Mouse (Mus musculus) lung, postnatal 14 days (tissue): ENCODE measurements around the gene Zc3h7b.

ENCODE experiments used
- DNase-seq: peaks from one replicate; pipeline ENCODE4 v3.0.0; 2021

Zc3h7b gene

GRCm38 (mm10) chr15:81797861-81798260 lies 53.0 kb downstream of the Zc3h7b start:
- no peak for DNase-seq

GRCm38 (mm10) chr15:81798421-81798820 lies 53.6 kb downstream of the Zc3h7b start:
- DNase-seq, result no peak

- DNase-seq, result no peak
These were observed 55.5 kb downstream of the Zc3h7b start for GRCm38 (mm10) chr15:81800391-81800790.

- DNase-seq, result peak; percentile 100
These were observed 57.4 kb downstream of the Zc3h7b start, which contains the start of gene Tef for GRCm38 (mm10) chr15:81802001-81802890. TSS of gene Tef (plus strand) at chr15:81802421.

- no peak for DNase-seq
These were observed 58.1 kb downstream of the Zc3h7b start for GRCm38 (mm10) chr15:81802941-81803351.

- DNase-seq, result no peak
These were observed 58.6 kb downstream of the Zc3h7b start for GRCm38 (mm10) chr15:81803425-81803951.

- DNase-seq, result no peak
These were observed 59.3 kb downstream of the Zc3h7b start for GRCm38 (mm10) chr15:81804172-81804571.

GRCm38 (mm10) chr15:81804883-81805282 lies 60.0 kb downstream of the Zc3h7b start:
- DNase-seq, result no peak

GRCm38 (mm10) chr15:81805624-81806023 lies 60.8 kb downstream of the Zc3h7b start:
- DNase-seq, result peak; percentile 68

- DNase-seq, result peak; percentile 68
These were observed 62.0 kb downstream of the Zc3h7b start for GRCm38 (mm10) chr15:81806621-81807404.

- DNase-seq, result no peak
These were observed 63.9 kb downstream of the Zc3h7b start for GRCm38 (mm10) chr15:81808799-81809198.

- DNase-seq, result no peak
These were observed 64.7 kb downstream of the Zc3h7b start for GRCm38 (mm10) chr15:81809550-81809949.

GRCm38 (mm10) chr15:81810150-81810549 lies 65.3 kb downstream of the Zc3h7b start:
- peak; percentile 91 for DNase-seq

- peak; percentile 99 for DNase-seq
These were observed 66.1 kb downstream of the Zc3h7b start for GRCm38 (mm10) chr15:81810671-81811598.

- no peak for DNase-seq
These were observed 66.7 kb downstream of the Zc3h7b start for GRCm38 (mm10) chr15:81811599-81811996.

- no peak for DNase-seq
These were observed 67.4 kb downstream of the Zc3h7b start for GRCm38 (mm10) chr15:81812287-81812686.

GRCm38 (mm10) chr15:81812696-81813631 lies 68.1 kb downstream of the Zc3h7b start:
- no peak for DNase-seq

- DNase-seq, result no peak
These were observed 69.3 kb downstream of the Zc3h7b start for GRCm38 (mm10) chr15:81813986-81814705.

- no peak for DNase-seq
These were observed 70.0 kb downstream of the Zc3h7b start for GRCm38 (mm10) chr15:81814716-81815370.

GRCm38 (mm10) chr15:81818404-81818803 lies 73.5 kb downstream of the Zc3h7b start:
- no peak for DNase-seq
